Mouse (Mus musculus) cerebellum, adult 2 months (tissue): ENCODE measurements around the gene Tnk1. TPM values are rescaled to one million over a fixed set of nuclear protein-coding genes. Genes with fewer than 3 reads are reported as not detected.

Source experiments
- DNase-seq, 2 experiments: peaks; one replicate each; pipeline ENCODE4 v3.0.0; 2021
- H3K27ac ChIP-seq: fragments of 200-500 bp; 2 replicates; pipeline ENCODE4 v1.5.1; 2012; ENCODE audit warnings: low read length, control low read depth, inconsistent platforms; ENCODE audit not compliant: insufficient read depth
- H3K27me3 ChIP-seq: fragments of 200-500 bp; 2 replicates; pipeline ENCODE4 v1.6.1; 2012; ENCODE audit warnings: inconsistent platforms, mild to moderate bottlenecking, low read length, moderate library complexity; ENCODE audit not compliant: control insufficient read depth, insufficient read depth
- H3K4me1 ChIP-seq: fragments of 200-500 bp; 2 replicates; pipeline ENCODE4 v1.6.1; 2011; ENCODE audit warnings: low read length; ENCODE audit not compliant: control insufficient read depth, insufficient read depth
- H3K4me3 ChIP-seq: fragments of 200-500 bp; replicated peaks from 2 replicates; pipeline ENCODE3; 2011; ENCODE audit warnings: mild to moderate bottlenecking, low read depth, low read length, control low read depth; ENCODE audit not compliant: insufficient read depth
- CTCF ChIP-seq: fragments of 200-500 bp; IDR thresholded peaks from 2 replicates; pipeline ENCODE4 v1.5.1; 2011; ENCODE audit warnings: low read depth, mild to moderate bottlenecking, control low read depth, low read length, moderate library complexity, borderline replicate concordance; ENCODE audit not compliant: insufficient read depth
- POLR2A ChIP-seq: fragments of 200-500 bp; IDR thresholded peaks from 2 replicates; pipeline ENCODE4 v1.6.1; 2011; ENCODE audit warnings: low read length, control low read depth, borderline replicate concordance; ENCODE audit not compliant: insufficient read depth
- WGBS: fragments of 180-500 bp; shearing (Covaris S2); methylation state at CpG from one replicate; pipeline ENCODE4 v1.1.7; 2018; 5-methylcytosine and 5-hydroxymethylcytosine counted together
- polyA plus RNA-seq: library from polyadenylated mRNA; depleted of rRNA; stranded (reverse); fragments of >200 nt; gene quantifications from 2 replicates; pipeline ENCODE4 v1.2.3, GENCODE M21; 2012

The Tnk1 gene
- polyA plus RNA-seq, 1 experiment = 0.39 TPM

- DNase-seq = no peak
- 76% methylated on average over 4 of the region's 4 CpGs for WGBS
- no peak for TF ChIP-seq POLR2A
- no peak for TF ChIP-seq CTCF
- no peaks in the 10 kb centered on the region for H3K27me3 ChIP-seq
- H3K4me1 ChIP-seq = no peaks in the 10 kb centered on the region
- no peak within 1 kb of the TSS for H3K4me3 ChIP-seq
- no peak within 1 kb of the TSS for H3K27ac ChIP-seq
These were observed 36.8 kb upstream of the Tnk1 start, which contains the start of gene Acap1 for GRCm38 (mm10) chr11:69895291-69895690. TSS of gene Acap1 (minus strand) at chr11:69895539.

GRCm38 (mm10) chr11:69894671-69895070 is 36.1 kb upstream of the Tnk1 start:
- TF ChIP-seq POLR2A (no peak), CTCF (no peak)
- no peaks in the 10 kb centered on the region for H3K27me3 ChIP-seq
- 90% methylated on average over 5 of the region's 5 CpGs for WGBS
- H3K4me3 ChIP-seq = no peak overlapping the region
- no peak overlapping the region for H3K27ac ChIP-seq
- DNase-seq = no peak
- H3K4me1 ChIP-seq = no peaks in the 10 kb centered on the region

- no peak for TF ChIP-seq POLR2A
- no peak for TF ChIP-seq CTCF
- Histone ChIP-seq H3K27ac (no peak overlapping the region), H3K27me3 (no peaks in the 10 kb centered on the region), H3K4me3 (no peak overlapping the region), H3K4me1 (no peaks in the 10 kb centered on the region)
- no peak for DNase-seq
- 36% methylated on average over 4 of the region's 4 CpGs for WGBS
These were observed 33.0 kb upstream of the Tnk1 start for GRCm38 (mm10) chr11:69891482-69891881.

GRCm38 (mm10) chr11:69886907-69887635 is 28.5 kb upstream of the Tnk1 start:
- Histone ChIP-seq H3K27me3 (no peaks in the 10 kb centered on the region), H3K27ac (no peak overlapping the region), H3K4me1 (no peaks in the 10 kb centered on the region), H3K4me3 (no peak overlapping the region)
- TF ChIP-seq POLR2A = no peak
- no peak for TF ChIP-seq CTCF
- WGBS = 71% methylated on average over 8 of the region's 8 CpGs
- DNase-seq = no peak

- no peaks in the 10 kb centered on the region for H3K27me3 ChIP-seq
- no peak overlapping the region for H3K4me3 ChIP-seq
- no peak for DNase-seq
- H3K27ac ChIP-seq = no peak overlapping the region
- 81% methylated on average over 8 of the region's 8 CpGs for WGBS
- TF ChIP-seq CTCF (no peak), POLR2A (no peak)
- H3K4me1 ChIP-seq = no peaks in the 10 kb centered on the region
These were observed 26.1 kb upstream of the Tnk1 start for GRCm38 (mm10) chr11:69884663-69885062.

- no peak for TF ChIP-seq CTCF
- no peak for TF ChIP-seq POLR2A
- H3K4me3 ChIP-seq = no peak overlapping the region
These were observed 25.7 kb upstream of the Tnk1 start for GRCm38 (mm10) chr11:69884240-69884639.

GRCm38 (mm10) chr11:69883527-69884151 is 25.1 kb upstream of the Tnk1 start:
- H3K4me1 ChIP-seq = no peaks in the 10 kb centered on the region
- 85% methylated on average over 8 of the region's 8 CpGs for WGBS
- H3K27me3 ChIP-seq = no peaks in the 10 kb centered on the region
- H3K4me3 ChIP-seq = no peak overlapping the region
- no peak overlapping the region for H3K27ac ChIP-seq
- TF ChIP-seq POLR2A (no peak), CTCF (no peak)
- no peak for DNase-seq

More at GRCm38 (mm10) chr11:69884240-69884639, 25.7 kb upstream of the Tnk1 start:
- 76% methylated on average over 9 of the region's 9 CpGs for whole genome bisulfite sequencing
- Histone ChIP-seq H3K27me3 (no peaks in the 10 kb centered on the region), H3K4me1 (no peaks in the 10 kb centered on the region), H3K27ac (no peak overlapping the region)
- DNase-seq = no peak

GRCm38 (mm10) chr11:69883066-69883465 is 24.5 kb upstream of the Tnk1 start:
- no peaks in the 10 kb centered on the region for H3K27me3 ChIP-seq
- 67% methylated on average over 4 of the region's 4 CpGs for WGBS
- DNase-seq = no peak
- no peak overlapping the region for H3K27ac ChIP-seq
- H3K4me1 ChIP-seq = no peaks in the 10 kb centered on the region
- no peak overlapping the region for H3K4me3 ChIP-seq
- TF ChIP-seq CTCF (peak; percentile 40; the same call in 1 of the 2 replicates), POLR2A (no peak)
